Mouse (Mus musculus): ENCODE results near the gene Slco4a1. TPM values are rescaled to one million over a fixed set of nuclear protein-coding genes. Genes with fewer than 3 reads are reported as not detected.

The Slco4a1 gene
- polyA plus RNA-seq (2016; fragmentation: Nextera tagmentation; extraction: Ambion mirVana): 4.0 and 4.1 TPM in 2 replicates

DNA sequence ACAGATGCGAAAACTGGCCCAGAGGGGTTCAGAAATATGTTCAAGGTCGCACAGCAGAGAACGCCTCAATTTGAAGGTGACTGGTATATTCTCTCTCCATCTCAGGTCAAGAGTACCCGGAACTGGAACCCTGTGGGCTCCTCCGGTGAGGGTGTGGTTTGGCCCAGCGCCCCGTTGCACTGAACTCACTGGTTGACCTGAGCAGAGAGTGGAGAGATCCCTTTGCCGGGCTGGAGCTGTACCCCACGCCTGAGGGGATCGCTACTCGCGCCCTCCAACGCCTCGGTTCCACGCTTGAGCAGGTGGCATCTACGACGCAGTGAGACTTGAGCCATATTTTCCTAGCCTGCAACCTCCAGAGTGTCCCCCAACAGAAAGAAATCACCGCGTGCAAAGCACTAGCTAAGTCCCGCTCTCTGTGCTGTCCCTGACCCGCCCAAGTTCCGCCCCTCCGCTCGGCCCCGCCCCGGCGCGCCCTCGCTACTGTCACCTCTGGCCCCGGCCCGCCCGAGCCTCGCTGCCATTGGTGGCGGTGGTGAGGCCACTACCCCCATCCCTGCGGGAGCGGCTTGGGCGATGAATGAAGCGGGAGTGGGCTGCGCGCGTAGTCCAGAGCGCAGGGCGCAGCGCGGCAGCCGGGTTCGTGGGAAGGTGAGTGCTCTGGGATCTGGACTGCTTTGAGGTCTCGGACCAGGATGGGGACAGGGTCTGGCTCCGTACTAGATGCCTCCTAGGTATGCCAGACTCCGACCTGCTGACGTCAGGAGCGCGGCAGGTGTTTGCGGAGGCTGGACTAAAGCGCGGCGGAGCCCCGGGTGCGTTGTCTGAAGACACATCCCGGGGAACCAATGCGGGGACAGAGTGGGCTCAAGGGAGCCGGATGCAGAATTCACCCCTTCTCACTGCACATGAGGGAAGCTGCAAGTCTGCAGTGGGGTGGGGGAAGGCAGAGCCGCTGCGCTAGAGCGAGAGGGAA lies at the start of gene Slco4a1:
Slco4a1 (plus strand) TSS at position 523 of the 976 bp plus-strand sequence.
- Histone ChIP-seq H3K9me3 (no peaks in the 10 kb centered on the region), H3K9ac (peak within 1 kb of the TSS; percentile 63), H3K4me1 (peaks cover 28% of the 10 kb centered on the region), H3K4me2 (peak within 1 kb of the TSS; percentile 97), H3K36me3 (replicated peaks) (no peaks in the 10 kb centered on the region), H3K4me3 (replicated peaks) (peak within 1 kb of the TSS; percentile 57), H3K27me3 (peaks cover 51% of the 10 kb centered on the region), H3K27ac (no peak within 1 kb of the TSS)
- ATAC-seq (ENCODE audit: low FRiP score): peak; percentile 94
- WGBS: 1% methylated on average over 65 of the region's 65 CpGs

DNA sequence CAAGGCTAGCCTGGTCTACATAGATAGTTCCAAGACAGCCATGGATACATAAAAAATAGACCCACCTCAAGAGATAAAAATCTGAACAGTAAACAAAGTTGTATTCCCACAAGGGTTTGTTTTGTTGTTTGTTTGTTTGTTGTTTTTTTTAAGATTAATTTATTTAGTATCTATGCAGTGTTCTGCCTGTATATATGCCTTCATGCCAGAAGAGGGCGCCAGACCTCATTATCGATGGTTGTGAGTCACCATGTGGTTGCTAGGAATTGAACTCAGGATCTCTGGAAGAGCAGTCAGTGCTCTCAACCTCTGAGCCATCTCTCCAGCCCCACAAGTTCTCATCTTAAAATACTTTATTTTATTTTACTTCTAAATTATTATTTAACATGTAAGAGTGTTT lies 47.6 kb upstream of the Slco4a1 start:
- no peak for ATAC-seq (ENCODE audit: low FRiP score)
- no peak overlapping the region for H3K9ac ChIP-seq
- no peaks in the 10 kb centered on the region for H3K9me3 ChIP-seq
- 33% methylated on average over 2 of the region's 2 CpGs for WGBS
- H3K27ac ChIP-seq: no peak overlapping the region
- H3K27me3 ChIP-seq: peaks cover 16% of the 10 kb centered on the region; the same call in 1 of the 2 replicates
- no peak overlapping the region for H3K4me3 ChIP-seq (replicated peaks)
- H3K36me3 ChIP-seq (replicated peaks): no peaks in the 10 kb centered on the region
- H3K4me2 ChIP-seq: no peak overlapping the region
- peaks cover 5% of the 10 kb centered on the region; the same call in 1 of the 2 replicates for H3K4me1 ChIP-seq

DNA sequence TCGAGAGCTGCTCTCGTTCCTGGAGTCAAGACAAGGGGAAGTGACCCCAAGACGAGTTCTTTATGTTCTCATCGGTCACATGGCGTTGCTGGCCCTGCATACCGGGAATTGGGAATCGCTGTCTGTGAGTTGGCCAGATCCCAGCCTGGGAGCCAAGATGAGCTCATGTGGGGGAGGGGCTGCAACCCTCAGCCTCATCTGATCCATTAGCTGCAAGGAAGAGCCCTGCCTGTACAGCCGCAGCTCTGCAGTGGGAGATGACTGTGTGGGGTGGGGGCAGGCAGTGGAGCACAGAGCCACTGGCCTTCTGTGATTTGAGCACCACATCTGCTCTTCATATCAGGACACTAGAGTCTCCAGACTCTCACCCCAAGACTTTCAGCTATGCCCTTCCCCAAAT lies 45.6 kb upstream of the Slco4a1 start:
- no peaks in the 10 kb centered on the region for H3K36me3 ChIP-seq (replicated peaks)
- 0 out of 2 replicates have a peak, but pooled peaks have one; percentile 30 for ATAC-seq (ENCODE audit: low FRiP score)
- no peak overlapping the region for H3K9ac ChIP-seq
- H3K4me1 ChIP-seq: peaks cover 5% of the 10 kb centered on the region; the same call in 1 of the 2 replicates
- H3K4me3 ChIP-seq (replicated peaks): no peak overlapping the region
- no peak overlapping the region for H3K27ac ChIP-seq
- no peaks in the 10 kb centered on the region for H3K9me3 ChIP-seq
- WGBS: 57% methylated on average over 8 of the region's 8 CpGs
- no peak overlapping the region for H3K4me2 ChIP-seq
- H3K27me3 ChIP-seq: peaks cover 16% of the 10 kb centered on the region; the same call in 1 of the 2 replicates

DNA sequence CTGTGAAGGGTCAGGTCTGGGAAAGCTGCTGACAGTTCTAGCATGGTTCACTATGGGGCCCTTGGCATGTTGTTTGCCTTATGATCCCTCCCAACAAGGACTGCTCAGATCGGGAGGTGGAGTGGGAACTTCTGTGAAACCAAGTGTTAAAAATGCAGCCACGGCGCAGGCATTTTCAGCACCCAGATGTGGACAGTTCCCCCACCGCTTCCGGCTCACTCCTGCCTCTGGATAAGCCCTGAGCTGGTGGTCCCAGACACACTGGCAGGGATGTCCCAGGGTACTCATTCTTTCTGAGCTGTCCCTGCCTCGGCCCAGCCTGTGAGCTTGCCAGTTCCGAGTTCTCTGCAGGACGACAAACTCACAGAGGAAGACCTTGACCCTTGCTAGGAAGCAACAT lies 45.0 kb upstream of the Slco4a1 start:
- Histone ChIP-seq H3K27ac (no peak overlapping the region), H3K4me1 (peaks cover 5% of the 10 kb centered on the region; the same call in 1 of the 2 replicates), H3K36me3 (replicated peaks) (no peaks in the 10 kb centered on the region), H3K4me2 (no peak overlapping the region), H3K27me3 (peaks cover 16% of the 10 kb centered on the region; the same call in 1 of the 2 replicates), H3K4me3 (replicated peaks) (no peak overlapping the region), H3K9ac (no peak overlapping the region), H3K9me3 (no peaks in the 10 kb centered on the region)
- ATAC-seq (ENCODE audit: low FRiP score): no peak
- 12% methylated on average over 8 of the region's 8 CpGs for WGBS

- no peak for ATAC-seq (ENCODE audit: low FRiP score)
Measured at GRCm38 (mm10) chr2:180415627-180416026, 40.4 kb upstream of the Slco4a1 start.

GRCm38 (mm10) chr2:180417731-180418130 lies 38.3 kb upstream of the Slco4a1 start:
- no peak overlapping the region for H3K27ac ChIP-seq
- no peaks in the 10 kb centered on the region for H3K9me3 ChIP-seq
- 13% methylated on average over 9 of the region's 9 CpGs for WGBS
- no peak overlapping the region for H3K9ac ChIP-seq
- H3K27me3 ChIP-seq: peaks cover 13% of the 10 kb centered on the region
- H3K4me1 ChIP-seq: no peaks in the 10 kb centered on the region
- no peak overlapping the region for H3K4me3 ChIP-seq (replicated peaks)
- ATAC-seq (ENCODE audit: low FRiP score): no peak
- H3K36me3 ChIP-seq (replicated peaks): no peaks in the 10 kb centered on the region
- no peak overlapping the region for H3K4me2 ChIP-seq

More at GRCm38 (mm10) chr2:180415627-180416026, 40.4 kb upstream of the Slco4a1 start:
- Histone ChIP-seq H3K9ac (no peak overlapping the region), H3K4me3 (replicated peaks) (no peak overlapping the region), H3K4me2 (no peak overlapping the region), H3K36me3 (replicated peaks) (no peaks in the 10 kb centered on the region), H3K27ac (no peak overlapping the region), H3K4me1 (0 out of 2 replicates have a peak, but pooled peaks cover 1% of the 10 kb centered on the region), H3K9me3 (no peaks in the 10 kb centered on the region), H3K27me3 (peaks cover 14% of the 10 kb centered on the region; the same call in 1 of the 2 replicates)
- WGBS: 64% methylated on average over 3 of the region's 3 CpGs

- WGBS: 80% methylated on average over 3 of the region's 3 CpGs
Measured at GRCm38 (mm10) chr2:180420641-180421040, 35.4 kb upstream of the Slco4a1 start.

DNA sequence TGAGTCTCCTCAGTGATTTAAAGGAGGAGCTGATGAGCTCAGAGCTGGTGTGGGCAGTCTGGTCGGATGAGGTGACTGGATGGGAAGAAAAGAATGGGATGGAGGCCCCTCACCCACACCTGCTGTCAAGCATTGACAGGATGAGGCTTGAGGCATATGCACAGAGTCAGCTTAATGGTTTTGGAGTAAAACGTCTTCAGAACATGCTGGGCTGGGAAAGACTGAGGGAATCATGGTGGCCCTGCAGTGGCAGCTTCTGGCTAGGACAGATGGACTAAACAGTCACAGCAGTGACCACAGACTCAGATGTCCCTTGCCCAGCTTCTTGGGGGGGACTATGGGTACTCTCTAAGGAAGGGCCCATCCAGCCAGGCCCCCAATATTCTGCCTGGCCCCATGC lies 30.9 kb upstream of the Slco4a1 start:
- H3K36me3 ChIP-seq (replicated peaks): no peaks in the 10 kb centered on the region
- no peak overlapping the region for H3K4me2 ChIP-seq
- no peak overlapping the region for H3K4me3 ChIP-seq (replicated peaks)
- H3K9me3 ChIP-seq: no peaks in the 10 kb centered on the region
- peaks cover 15% of the 10 kb centered on the region for H3K27me3 ChIP-seq
- no peak overlapping the region for H3K27ac ChIP-seq
- WGBS: 53% methylated on average over 2 of the region's 2 CpGs
- no peak for ATAC-seq (ENCODE audit: low FRiP score)
- H3K4me1 ChIP-seq: no peaks in the 10 kb centered on the region
- no peak overlapping the region for H3K9ac ChIP-seq

More at GRCm38 (mm10) chr2:180420641-180421040, 35.4 kb upstream of the Slco4a1 start:
- ATAC-seq (ENCODE audit: low FRiP score): no peak
- Histone ChIP-seq H3K9ac (no peak overlapping the region), H3K4me2 (no peak overlapping the region), H3K36me3 (replicated peaks) (no peaks in the 10 kb centered on the region), H3K27ac (no peak overlapping the region), H3K27me3 (peaks cover 13% of the 10 kb centered on the region), H3K4me1 (no peaks in the 10 kb centered on the region), H3K9me3 (no peaks in the 10 kb centered on the region), H3K4me3 (replicated peaks) (no peak overlapping the region)

- no peak overlapping the region for H3K9ac ChIP-seq
- no peak overlapping the region for H3K4me3 ChIP-seq (replicated peaks)
- WGBS: 60% methylated on average over 8 of the region's 8 CpGs
- no peak overlapping the region for H3K27ac ChIP-seq
- H3K27me3 ChIP-seq: peaks cover 15% of the 10 kb centered on the region
- H3K4me1 ChIP-seq: no peaks in the 10 kb centered on the region
- H3K36me3 ChIP-seq (replicated peaks): no peaks in the 10 kb centered on the region
- ATAC-seq (ENCODE audit: low FRiP score): no peak
- no peak overlapping the region for H3K4me2 ChIP-seq
- no peaks in the 10 kb centered on the region for H3K9me3 ChIP-seq
Measured at GRCm38 (mm10) chr2:180427073-180427472, 29.0 kb upstream of the Slco4a1 start.

DNA sequence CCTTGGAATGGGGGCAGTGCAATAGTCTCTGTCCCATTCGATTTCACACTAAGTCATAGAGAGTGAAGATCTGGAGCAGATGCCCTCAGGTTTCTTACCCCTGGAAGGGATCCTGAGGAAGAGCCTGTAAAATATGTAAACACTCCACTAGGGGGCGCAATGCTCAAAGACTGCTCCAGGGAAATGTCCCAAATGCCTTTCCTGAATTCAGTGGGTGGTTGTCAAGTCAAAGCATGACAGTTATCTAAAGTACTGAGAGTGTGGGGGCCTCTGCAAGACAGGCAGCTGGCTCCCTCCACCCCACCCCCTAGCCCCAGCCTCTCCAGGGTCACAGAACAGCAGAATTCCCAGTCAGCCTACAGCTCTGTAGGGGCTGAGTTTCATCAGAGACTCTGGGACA lies 27.7 kb upstream of the Slco4a1 start:
- Histone ChIP-seq H3K4me2 (no peak overlapping the region), H3K4me1 (no peaks in the 10 kb centered on the region), H3K27ac (no peak overlapping the region), H3K4me3 (replicated peaks) (no peak overlapping the region), H3K27me3 (peaks cover 11% of the 10 kb centered on the region; the same call in 1 of the 2 replicates), H3K9ac (no peak overlapping the region), H3K9me3 (no peaks in the 10 kb centered on the region), H3K36me3 (replicated peaks) (no peaks in the 10 kb centered on the region)
- ATAC-seq (ENCODE audit: low FRiP score): no peak
- WGBS: 28% methylated on average over 2 of the region's 2 CpGs

DNA sequence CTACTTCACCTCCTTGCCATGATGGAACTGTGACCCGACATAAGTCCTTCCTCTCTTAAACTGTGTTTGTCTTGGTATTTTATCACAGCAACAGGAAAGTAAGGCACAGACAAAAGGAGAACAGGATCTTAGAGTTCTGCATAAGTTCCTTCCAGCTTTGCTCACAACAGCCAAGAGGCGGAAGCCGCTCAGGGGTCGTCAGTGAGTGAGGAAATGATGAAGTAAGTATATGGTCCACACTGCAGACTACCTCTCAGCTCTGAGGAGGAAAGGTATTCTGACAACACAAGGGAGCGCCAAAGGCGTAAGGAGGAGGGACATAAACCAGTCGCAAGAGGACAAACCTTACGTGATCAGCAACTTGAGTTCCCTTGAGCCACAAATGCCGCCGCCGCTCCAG lies 25.4 kb upstream of the Slco4a1 start:
- Histone ChIP-seq H3K9ac (no peak overlapping the region), H3K36me3 (replicated peaks) (no peaks in the 10 kb centered on the region), H3K9me3 (no peaks in the 10 kb centered on the region), H3K4me1 (no peaks in the 10 kb centered on the region), H3K27ac (no peak overlapping the region), H3K4me3 (replicated peaks) (no peak overlapping the region), H3K4me2 (no peak overlapping the region), H3K27me3 (peaks cover 6% of the 10 kb centered on the region; the same call in 1 of the 2 replicates)
- ATAC-seq (ENCODE audit: low FRiP score): no peak
- WGBS: 85% methylated on average over 11 of the region's 11 CpGs

DNA sequence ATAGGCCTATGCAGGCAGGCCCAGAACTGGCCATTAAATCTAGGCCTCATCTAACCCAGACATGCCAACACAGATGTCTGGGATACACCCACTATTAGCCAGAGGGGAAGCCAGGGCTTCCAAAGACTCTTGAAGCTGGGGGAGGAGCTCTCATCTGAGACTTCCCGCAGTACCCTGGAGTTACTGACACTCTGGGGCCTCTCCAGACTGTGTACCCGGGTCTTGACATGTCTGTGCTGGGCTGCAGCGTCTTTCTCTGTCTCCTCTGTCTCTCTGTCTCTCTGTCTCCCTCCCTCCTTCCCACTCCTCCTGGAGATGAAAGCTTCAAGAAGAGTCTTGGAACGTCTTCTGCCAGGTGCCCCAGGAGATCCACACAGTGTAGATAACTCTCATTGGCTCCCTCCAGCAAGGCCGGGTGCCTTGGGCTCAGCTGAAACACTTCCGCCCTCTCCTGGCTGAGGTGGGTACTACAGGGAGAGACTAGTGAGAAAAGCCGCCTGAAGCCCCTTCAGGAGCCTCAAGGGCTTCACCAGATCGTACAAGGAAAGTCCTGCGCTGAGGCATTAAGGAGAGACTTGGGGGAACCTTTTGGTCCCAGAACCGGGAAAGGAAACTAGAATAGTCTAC lies 23.9 kb upstream of the Slco4a1 start:
- WGBS: 19% methylated on average over 10 of the region's 10 CpGs
- Histone ChIP-seq H3K27ac (no peak overlapping the region), H3K4me3 (replicated peaks) (no peak overlapping the region), H3K9ac (no peak overlapping the region), H3K27me3 (no peaks in the 10 kb centered on the region; the same call in 1 of the 2 replicates), H3K36me3 (replicated peaks) (no peaks in the 10 kb centered on the region), H3K4me2 (no peak overlapping the region), H3K4me1 (no peaks in the 10 kb centered on the region), H3K9me3 (no peaks in the 10 kb centered on the region)
- ATAC-seq (ENCODE audit: low FRiP score): peak; percentile 60
